Mouse (Mus musculus) right cerebral cortex, adult 18-20 months (tissue): ENCODE results near the gene Rbfox1.

Experiments
- DNase-seq: peaks from one replicate; pipeline ENCODE4 v3.0.0; 2022; ENCODE audit warnings: mixed read lengths

Rbfox1 gene

GRCm38 (mm10) chr16:6264557-6264956, 379.4 kb downstream of the Rbfox1 start:
- DNase-seq = no peak

- DNase-seq = no peak
Observed at GRCm38 (mm10) chr16:6265610-6266009, 380.5 kb downstream of the Rbfox1 start.

- no peak for DNase-seq
Observed at GRCm38 (mm10) chr16:6271596-6272370, 386.6 kb downstream of the Rbfox1 start.

GRCm38 (mm10) chr16:6283496-6283895, 398.3 kb downstream of the Rbfox1 start:
- DNase-seq = no peak

GRCm38 (mm10) chr16:6284317-6284716, 399.2 kb downstream of the Rbfox1 start:
- DNase-seq = no peak

GRCm38 (mm10) chr16:6287699-6288098, 402.5 kb downstream of the Rbfox1 start:
- no peak for DNase-seq

GRCm38 (mm10) chr16:6300112-6300511, 415.0 kb downstream of the Rbfox1 start:
- DNase-seq = no peak

- no peak for DNase-seq
Observed at GRCm38 (mm10) chr16:6303082-6303481, 417.9 kb downstream of the Rbfox1 start.

GRCm38 (mm10) chr16:6309940-6310339, 424.8 kb downstream of the Rbfox1 start:
- no peak for DNase-seq

GRCm38 (mm10) chr16:6310744-6311678, 425.9 kb downstream of the Rbfox1 start:
- DNase-seq = no peak

- peak; percentile 63 for DNase-seq
Observed at GRCm38 (mm10) chr16:6313689-6314088, 428.5 kb downstream of the Rbfox1 start.

GRCm38 (mm10) chr16:6324832-6325231, 439.7 kb downstream of the Rbfox1 start:
- no peak for DNase-seq

- peak; percentile 15 for DNase-seq
Observed at GRCm38 (mm10) chr16:6331400-6331939, 446.3 kb downstream of the Rbfox1 start.

- no peak for DNase-seq
Observed at GRCm38 (mm10) chr16:6333273-6333672, 448.1 kb downstream of the Rbfox1 start.

GRCm38 (mm10) chr16:6348103-6348502, 462.9 kb downstream of the Rbfox1 start:
- no peak for DNase-seq

- DNase-seq = peak; percentile 81
Observed at GRCm38 (mm10) chr16:6348581-6349241, 463.6 kb downstream of the Rbfox1 start.

GRCm38 (mm10) chr16:6349381-6349780, 464.2 kb downstream of the Rbfox1 start:
- DNase-seq = peak; percentile 25

- DNase-seq = no peak
Observed at GRCm38 (mm10) chr16:6350256-6350655, 465.1 kb downstream of the Rbfox1 start.

GRCm38 (mm10) chr16:6353191-6353590, 468.0 kb downstream of the Rbfox1 start:
- peak; percentile 49 for DNase-seq

GRCm38 (mm10) chr16:6356931-6357330, 471.8 kb downstream of the Rbfox1 start:
- DNase-seq = no peak

GRCm38 (mm10) chr16:6365793-6366192, 480.6 kb downstream of the Rbfox1 start:
- no peak for DNase-seq

- no peak for DNase-seq
Observed at GRCm38 (mm10) chr16:6366649-6367048, 481.5 kb downstream of the Rbfox1 start.

GRCm38 (mm10) chr16:6380924-6381323, 495.8 kb downstream of the Rbfox1 start:
- peak; percentile 25 for DNase-seq
